Mouse (Mus musculus) liver, embryonic 14.5 days (tissue): ENCODE results near the gene Cdiptos.

ENCODE experiments used
- CTCF ChIP-seq: IDR thresholded peaks from 2 replicates; pipeline ENCODE4 v1.5.1; 2016; ENCODE audit warnings: antibody characterized with exemption, low read depth, control low read depth
- EP300 ChIP-seq: IDR thresholded peaks from 2 replicates; pipeline ENCODE4 v1.6.1; 2016; ENCODE audit warnings: antibody characterized with exemption, low read depth

- TF ChIP-seq EP300 (no peak), CTCF (no peak)
These were observed 45.1 kb upstream of the Cdiptos start, which contains the start of the genes Gm42742 and Prrt2 for GRCm38 (mm10) chr7:127020901-127021562.
